Mouse (Mus musculus): ENCODE measurements around the gene Rgp1.

DNA sequence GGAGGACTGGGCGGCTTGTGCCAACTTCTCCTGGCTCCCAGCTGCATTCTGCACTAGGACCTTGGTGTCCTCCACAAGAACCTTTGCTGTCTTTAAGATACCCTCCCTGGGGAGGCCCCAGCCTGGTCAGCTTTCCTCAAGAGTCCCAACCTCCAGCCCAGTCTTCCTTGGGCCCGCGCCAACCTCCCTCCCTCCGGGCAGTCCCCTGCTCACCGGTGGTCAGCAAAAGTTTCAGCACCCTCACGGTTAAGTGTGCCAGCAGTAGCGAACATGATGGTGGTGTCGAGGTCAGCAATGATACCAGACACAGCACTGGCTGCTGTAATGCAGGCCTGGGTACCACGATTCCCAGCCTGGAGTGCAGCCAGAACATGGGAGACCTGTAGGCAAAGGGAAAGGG is 42.5 kb upstream of the Rgp1 start:
- TF ChIP-seq USF2 (IDR thresholded peaks at IDR 0.05; ENCODE audit: borderline replicate concordance in 1 of 2, insufficient read depth in 1 of 2, low read depth in 1 of 2, low read length in 2 of 2) (no peak), TCF12 (IDR thresholded peaks at IDR 0.05; ENCODE audit: low read depth, low read length) (no peak), CTCF (IDR thresholded peaks at IDR 0.05 in 2 of 3, conservative IDR thresholded peaks at IDR 0.05 in 1 of 3; ENCODE audit: control insufficient read depth in 1 of 3, insufficient read depth in 1 of 3, low read depth in 2 of 3, low read length in 3 of 3, poor library complexity in 1 of 3, severe bottlenecking in 1 of 3) (no peak), POLR2A (IDR thresholded peaks at IDR 0.05; ENCODE audit: control insufficient read depth in 1 of 2, insufficient read depth in 1 of 2, low read depth in 1 of 2, low read length in 2 of 2, poor library complexity in 1 of 2) (no peak), ZKSCAN1 (IDR thresholded peaks at IDR 0.05; ENCODE audit: low read depth, low read length) (no peak), ETS1 (IDR thresholded peaks at IDR 0.05; ENCODE audit: low read depth, low read length) (no peak), E2F4 (IDR thresholded peaks at IDR 0.05; ENCODE audit: borderline replicate concordance, low read depth, low read length) (no peak), EP300 (IDR thresholded peaks at IDR 0.05; ENCODE audit: low read depth in 1 of 2, low read length in 2 of 2) (no peak), RCOR1 (IDR thresholded peaks at IDR 0.05; ENCODE audit: low read depth, low read length) (no peak), CHD1 (IDR thresholded peaks at IDR 0.05; ENCODE audit: low read depth, low read length) (no peak), TAL1 (IDR thresholded peaks at IDR 0.05; ENCODE audit: low read length) (no peak), MAX (IDR thresholded peaks at IDR 0.05; ENCODE audit: low read length) (no peak)
